Mouse (Mus musculus) adrenal gland (tissue): Measurements from ENCODE around the gene Smarcc2.

ENCODE experiments used
- intact Hi-C: fragments of 180-260 bp; cut with DNase I; formaldehyde crosslinking; loops from one replicate; pipeline ENCODE4 v1.15.1; 2025
- long read RNA-seq, 2 experiments: library from polyadenylated mRNA; unstranded; transcript quantifications; one replicate each; pipeline ENCODE4 v2.0.0; 2020; ENCODE audit warnings: borderline replicate concordance in 1 of 2; ENCODE audit not compliant: insufficient replicate concordance in 1 of 2

Gene Smarcc2
- long read RNA-seq, experiment 1, partial matches to known transcripts = 8 of 13 reads
- long read RNA-seq, experiment 1, other reads (novel, unspliced or antisense) = 5 of 13 reads
- long read RNA-seq, experiment 2, full-length matches to known transcripts = 2 of 44 reads
- long read RNA-seq, experiment 2, partial matches to known transcripts = 33 of 44 reads
- long read RNA-seq, experiment 2, other reads (novel, unspliced or antisense) = 9 of 44 reads

GRCm38 (mm10) chr10:128458719-128459408 is at the start of gene Smarcc2:
Gene Smarcc2, plus strand, starts transcription at chr10:128459248.
- intact Hi-C loops = loop anchor here (2.0 to 5.0 kb wide), 3 partner anchors 33 to 122 kb away; partner anchors contain the start of genes Cs and Myl6

GRCm38 (mm10) chr10:128409692-128410559 is 49.1 kb upstream of the Smarcc2 start:
- intact Hi-C loops = loop anchor here (5.0 kb wide), 3 partner anchors 32 to 42 kb away; partner anchors contain the start of gene Ankrd52

GRCm38 (mm10) chr10:128410560-128410845 is 48.5 kb upstream of the Smarcc2 start:
- intact Hi-C loops = loop anchor here (5.0 kb wide), 2 partner anchors 33 to 42 kb away; partner anchors contain the start of gene Ankrd52

GRCm38 (mm10) chr10:128411211-128412054 is 47.6 kb upstream of the Smarcc2 start, which contains the start of the genes Nabp2 and Rnf41:
Gene Nabp2, minus strand, starts transcription at chr10:128411492.
Gene Rnf41, plus strand, starts transcription at chr10:128411657.
- intact Hi-C loops = loop anchor here (5.0 kb wide), 2 partner anchors 34 to 41 kb away; partner anchors contain the start of gene Ankrd52

DNA sequence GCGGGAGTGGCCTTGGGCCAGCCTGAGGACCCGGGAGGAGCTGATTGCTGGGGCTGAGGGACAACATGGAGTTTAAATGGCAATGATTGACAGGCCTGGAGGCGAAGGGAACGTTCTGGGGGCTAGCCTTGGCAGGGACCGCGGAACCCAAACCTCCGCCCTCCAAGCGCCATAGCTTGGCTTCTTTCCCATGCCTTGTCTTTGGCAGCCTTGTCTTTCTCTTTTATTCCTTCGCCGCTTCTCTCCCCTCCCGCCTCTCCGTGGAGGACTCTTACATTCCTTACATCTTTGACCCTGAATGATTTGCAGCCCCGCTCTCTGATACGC is 47.0 kb upstream of the Smarcc2 start:
- intact Hi-C loops = loop anchor here (5.0 kb wide), 2 partner anchors 35 to 40 kb away; partner anchors contain the start of gene Ankrd52

DNA sequence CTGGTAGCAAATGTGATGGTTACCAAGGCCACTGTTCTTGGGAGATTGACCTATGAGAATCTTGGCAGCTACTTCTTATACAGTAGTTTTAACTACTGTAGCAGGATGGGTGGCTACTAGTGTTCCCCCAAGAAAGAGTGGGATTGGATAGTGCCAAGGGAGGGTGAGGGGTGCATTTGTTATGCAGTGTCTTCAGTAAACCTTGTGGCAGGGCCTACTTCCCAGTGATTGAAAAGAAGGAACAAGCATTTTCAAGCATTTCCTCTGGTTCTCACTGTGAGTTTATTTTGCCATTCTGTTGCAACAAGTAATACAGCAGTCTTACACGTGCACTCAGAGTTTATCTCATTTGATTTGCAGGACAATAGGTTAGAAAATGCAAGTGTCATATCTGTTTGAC is 46.5 kb upstream of the Smarcc2 start:
- intact Hi-C loops = loop anchor here (5.0 kb wide), 2 partner anchors 35 to 40 kb away; partner anchors contain the start of gene Ankrd52

DNA sequence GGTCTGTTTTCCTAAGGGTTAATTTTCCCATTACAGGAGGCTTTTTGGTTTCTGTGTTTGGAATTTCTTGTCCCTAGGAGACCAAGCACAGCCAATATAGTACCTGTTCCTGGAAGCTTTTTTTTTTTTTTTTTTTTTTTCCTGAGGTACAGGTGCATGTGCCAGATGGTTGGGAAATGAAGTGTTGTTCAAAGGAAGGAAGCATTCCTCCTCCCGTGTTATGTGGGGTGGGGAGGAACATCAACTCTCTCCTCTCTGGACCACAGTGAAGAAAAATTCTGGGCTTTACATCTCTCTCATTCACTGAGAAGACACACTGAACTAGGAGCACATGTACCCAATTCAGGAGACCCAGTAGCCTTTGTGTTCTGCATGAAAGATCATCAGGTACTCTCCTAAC is 46.0 kb upstream of the Smarcc2 start:
- intact Hi-C loops = loop anchor here (5.0 kb wide), 2 partner anchors 36 to 39 kb away; partner anchors contain the start of gene Ankrd52

DNA sequence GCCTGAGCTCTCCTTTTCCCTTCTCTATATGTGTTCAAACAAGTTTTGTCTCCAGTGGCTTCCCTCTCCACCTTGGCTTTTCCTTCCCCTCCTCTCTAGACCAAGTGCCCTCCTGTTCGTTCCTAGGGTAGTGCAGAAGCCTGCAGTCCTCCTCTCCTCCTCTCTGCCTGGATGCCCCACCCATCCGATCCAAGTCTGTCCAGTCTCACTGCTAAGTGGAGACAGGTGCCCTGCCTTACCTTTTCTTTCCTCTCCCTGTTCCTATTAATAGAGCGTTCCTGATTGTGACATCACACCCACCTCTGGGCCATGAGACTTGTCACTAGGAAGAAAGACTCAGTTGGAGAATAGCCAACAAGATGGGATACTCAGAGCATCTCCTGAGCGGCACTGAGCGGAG is 44.2 kb upstream of the Smarcc2 start:
- intact Hi-C loops = loop anchor here (5.0 kb wide), 2 partner anchors 37 to 38 kb away; partner anchors contain the start of gene Ankrd52

GRCm38 (mm10) chr10:128422426-128422825 is 36.6 kb upstream of the Smarcc2 start:
- intact Hi-C loops = no loop called here

DNA sequence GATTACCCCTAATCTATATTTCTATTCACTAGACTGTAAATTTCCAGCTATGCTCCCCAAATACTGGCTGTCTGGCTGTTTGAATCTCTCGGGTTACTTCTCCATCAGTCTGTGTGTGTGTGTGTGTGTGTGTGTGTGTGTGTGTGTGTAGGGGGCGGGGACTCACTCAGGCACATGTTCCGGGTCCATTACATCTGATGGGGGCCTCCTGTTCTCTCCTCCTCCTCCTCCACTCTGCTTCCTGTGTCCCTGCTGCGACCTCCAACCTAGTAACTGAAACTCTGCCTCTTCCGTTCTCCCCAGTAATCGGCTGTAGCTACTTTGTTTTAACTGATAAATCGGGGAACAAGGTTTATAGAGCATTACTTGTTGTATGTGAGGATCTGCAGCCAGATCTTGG is 34.4 kb upstream of the Smarcc2 start:
- intact Hi-C loops = no loop called here

DNA sequence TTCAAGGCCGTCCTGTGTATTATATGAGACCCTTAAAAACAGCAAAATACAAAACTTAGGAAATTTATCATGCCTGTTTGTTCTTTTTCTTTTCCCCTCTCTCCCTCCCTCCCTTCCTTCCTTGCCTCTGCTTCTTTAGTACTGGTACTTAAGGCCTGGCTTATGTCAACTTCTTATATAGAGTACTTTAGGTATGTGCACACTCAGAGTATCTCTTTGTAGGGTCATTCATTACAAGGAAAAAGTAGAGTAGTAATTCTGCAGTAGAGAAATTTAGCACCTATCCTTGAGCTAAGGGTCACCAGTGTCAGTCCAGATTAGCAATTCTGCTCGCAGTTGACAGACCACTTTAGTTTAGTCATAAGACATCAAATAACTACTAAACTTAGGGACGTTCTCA is 33.8 kb upstream of the Smarcc2 start:
- intact Hi-C loops = no loop called here

DNA sequence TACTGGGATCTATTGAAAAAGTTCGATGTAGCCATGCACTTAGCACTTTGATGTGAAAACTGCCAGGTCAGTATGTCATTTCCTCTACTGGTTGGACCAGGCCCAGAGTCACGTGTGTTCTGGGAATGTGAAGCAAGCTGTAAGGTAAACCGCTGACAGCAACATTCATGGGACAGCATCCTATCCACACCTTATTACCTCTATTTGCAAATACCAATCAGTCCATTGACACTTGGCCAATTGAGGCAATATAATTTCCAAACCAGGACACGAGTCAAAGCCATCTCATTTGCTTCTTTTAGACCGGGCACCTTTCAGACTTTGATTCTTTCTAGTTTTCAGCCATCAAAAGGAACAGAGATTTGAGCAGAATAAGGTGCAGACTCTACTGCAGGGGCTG is 30.0 kb upstream of the Smarcc2 start:
- intact Hi-C loops = no loop called here

DNA sequence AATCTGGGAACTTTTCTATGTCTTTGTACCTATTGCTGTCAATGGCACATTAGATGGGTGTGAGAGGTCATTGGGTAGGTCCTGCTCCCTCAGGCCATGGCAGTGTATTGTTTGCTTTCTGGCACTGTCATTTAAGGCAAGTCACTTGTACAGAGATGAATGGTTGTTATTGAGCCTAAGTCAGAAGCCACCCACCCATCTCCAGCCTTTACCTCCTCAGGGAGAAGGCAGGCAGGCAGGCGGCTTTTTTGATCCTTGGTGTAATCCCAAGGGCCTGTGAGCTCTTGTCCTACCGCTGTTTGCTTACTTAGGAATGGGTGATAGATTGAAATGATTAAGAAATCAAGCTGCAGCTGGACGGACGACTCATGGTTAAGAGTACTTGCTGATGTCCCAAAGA is 29.6 kb upstream of the Smarcc2 start:
- intact Hi-C loops = no loop called here

- intact Hi-C loops = no loop called here
Measured at GRCm38 (mm10) chr10:128433417-128433816, 25.6 kb upstream of the Smarcc2 start.

DNA sequence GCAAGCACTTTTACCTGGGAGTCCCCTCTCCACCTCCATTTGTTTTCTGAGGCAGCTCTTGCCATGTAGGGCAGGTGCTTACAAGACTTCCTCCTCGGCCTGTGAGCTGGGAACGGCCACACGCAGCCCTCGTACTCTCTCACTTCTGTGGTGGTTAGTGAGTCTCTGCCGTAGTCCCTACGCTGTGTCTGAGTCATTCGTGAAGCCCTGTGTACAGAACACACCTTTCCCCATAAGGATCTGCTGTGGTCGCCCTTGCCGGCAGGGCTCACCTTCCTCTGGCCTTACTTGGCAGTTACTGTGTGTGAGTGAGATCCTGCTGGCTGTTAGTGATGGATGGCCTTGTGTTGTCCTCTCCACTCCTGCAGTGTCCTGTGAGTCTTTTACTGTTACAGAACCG is 24.4 kb upstream of the Smarcc2 start:
- intact Hi-C loops = no loop called here

GRCm38 (mm10) chr10:128435186-128435823 is 23.7 kb upstream of the Smarcc2 start:
- intact Hi-C loops = no loop called here

DNA sequence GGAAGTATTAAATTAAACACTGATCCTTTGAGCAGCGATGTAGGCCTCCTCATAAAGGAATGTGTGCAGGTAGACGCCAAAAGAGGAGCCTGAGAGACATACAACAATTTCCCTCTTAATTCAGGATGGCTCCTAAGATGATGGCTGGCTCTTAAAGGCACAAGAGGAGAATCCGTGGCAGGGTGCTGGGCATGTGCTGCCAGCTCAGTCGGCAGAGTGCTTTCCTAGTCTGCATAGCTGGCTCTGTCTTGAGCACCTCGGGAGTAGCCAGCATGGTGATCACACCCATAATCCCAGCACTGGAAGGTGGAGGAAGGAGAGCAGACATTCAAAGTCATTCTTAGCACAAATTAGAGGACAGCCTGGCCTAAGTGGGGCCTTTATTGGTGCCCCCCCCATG is 23.2 kb upstream of the Smarcc2 start:
- intact Hi-C loops = no loop called here

DNA sequence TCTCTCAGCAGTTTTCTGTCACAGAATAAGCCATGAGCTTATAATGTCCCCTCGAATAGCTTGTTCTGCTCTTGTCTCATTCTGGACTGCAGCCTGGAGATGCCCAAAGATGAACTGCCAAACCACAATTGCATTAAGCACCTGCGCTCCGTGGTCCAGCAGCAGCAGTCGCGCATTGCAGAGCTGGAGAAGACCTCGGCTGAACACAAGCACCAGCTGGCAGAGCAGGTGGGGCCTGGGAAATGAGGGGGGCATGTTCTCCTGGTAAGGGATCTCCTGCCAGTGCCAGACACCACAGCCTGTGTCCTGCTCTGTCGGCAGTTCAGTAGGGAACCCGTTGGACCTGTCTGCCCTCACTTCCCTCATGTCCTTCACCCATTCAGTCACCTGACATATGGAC is 22.7 kb upstream of the Smarcc2 start:
- intact Hi-C loops = no loop called here

- intact Hi-C loops = no loop called here
Measured at GRCm38 (mm10) chr10:128438675-128439279, 20.3 kb upstream of the Smarcc2 start.

- intact Hi-C loops = loop anchor here (5.0 kb wide), 2 partner anchors 33 to 63 kb away; partner anchors contain the start of gene Ankrd52
Measured at GRCm38 (mm10) chr10:128440407-128440806, 18.6 kb upstream of the Smarcc2 start.
